Comparison of ENCODE assay signal across 8 mouse cellular contexts in the genomic region with DNA sequence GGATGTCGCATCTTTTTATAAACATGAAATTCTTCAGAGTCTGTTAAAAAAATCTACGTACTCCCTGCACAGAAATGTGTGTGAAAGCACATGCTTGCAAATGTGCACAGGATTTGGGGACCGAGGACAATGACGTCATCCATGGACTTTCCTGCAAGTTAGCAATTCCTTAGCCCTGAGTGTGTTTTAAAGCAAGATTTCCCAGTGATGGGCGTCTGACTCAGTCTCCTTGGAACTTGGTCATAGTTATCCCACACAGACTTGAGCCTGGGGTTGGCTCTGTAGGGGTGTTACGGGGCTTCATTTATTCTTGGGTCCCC. TPM values are rescaled to one million over a fixed set of nuclear protein-coding genes. Genes with fewer than 3 reads are reported as not detected.
DNase-seq lines count a peak whose midpoint lies in the region; ATAC-seq and TF ChIP-seq lines count a peak whose summit lies in the region.

No protein-coding gene starts in this region.

- no peaks in the 10 kb centered on the region for H3K27me3 ChIP-seq in lung, embryonic 16.5 days (ENCODE audit: control insufficient read depth, insufficient read depth, low read depth, low read length)
- peaks cover 48% of the 10 kb centered on the region for H3K27me3 ChIP-seq in embryonic facial prominence, embryonic 13.5 days
- peaks cover 44% of the 10 kb centered on the region for H3K27me3 ChIP-seq in hindbrain, embryonic 13.5 days
- H3K27me3 ChIP-seq in midbrain, embryonic 15.5 days (replicated peaks): peaks cover 18% of the 10 kb centered on the region
- no peaks in the 10 kb centered on the region; the same call in 1 of the 2 replicates for H3K27me3 ChIP-seq in cerebellum, adult 2 months (ENCODE audit: control insufficient read depth, insufficient read depth, low read length)

- TF ChIP-seq POLR2A in cerebellum, adult 2 months (IDR thresholded peaks at IDR 0.05; ENCODE audit: borderline replicate concordance, insufficient read depth, low read length): no peak

- TF ChIP-seq CTCF in cerebellum, adult 2 months (IDR thresholded peaks at IDR 0.05; ENCODE audit: borderline replicate concordance, insufficient read depth, low read depth, low read length): no peak

- peaks cover 7% of the 10 kb centered on the region; the same call in 1 of the 2 replicates for H3K4me1 ChIP-seq in lung, embryonic 16.5 days (replicated peaks; ENCODE audit: control insufficient read depth, insufficient read depth, low read length)
- H3K4me1 ChIP-seq in embryonic facial prominence, embryonic 13.5 days: peaks cover 12% of the 10 kb centered on the region
- peaks cover 18% of the 10 kb centered on the region for H3K4me1 ChIP-seq in hindbrain, embryonic 13.5 days (replicated peaks)
- peaks cover 17% of the 10 kb centered on the region for H3K4me1 ChIP-seq in midbrain, embryonic 15.5 days
- no peaks in the 10 kb centered on the region; the same call in 1 of the 2 replicates for H3K4me1 ChIP-seq in cerebellum, adult 2 months (ENCODE audit: control insufficient read depth, insufficient read depth, low read length)

- no peak overlapping the region; the same call in 1 of the 2 replicates for H3K4me3 ChIP-seq in lung, embryonic 16.5 days (ENCODE audit: low read length)
- peak overlapping the region; percentile 65 for H3K4me3 ChIP-seq in embryonic facial prominence, embryonic 13.5 days
- H3K4me3 ChIP-seq in hindbrain, embryonic 13.5 days: peak overlapping the region; percentile 50; the same call in 1 of the 2 replicates
- H3K4me3 ChIP-seq in midbrain, embryonic 15.5 days: peak overlapping the region; percentile 52
- H3K4me3 ChIP-seq in cerebellum, adult 2 months (replicated peaks; ENCODE audit: insufficient read depth, low read depth, low read length): no peak overlapping the region

- 27% methylated on average over 6 of the region's 6 CpGs for WGBS in lung, embryonic 16.5 days
- WGBS in embryonic facial prominence, embryonic 13.5 days: 33% methylated on average over 6 of the region's 6 CpGs
- WGBS in hindbrain, embryonic 13.5 days: 43% methylated on average over 6 of the region's 6 CpGs
- WGBS in midbrain, embryonic 15.5 days: 38% methylated on average over 6 of the region's 6 CpGs
- 46% methylated on average over 6 of the region's 6 CpGs for WGBS in cerebellum, adult 2 months

- DNase-seq in lung, postnatal 36 days: no peak
- DNase-seq in urinary bladder, adult 2 months (ENCODE audit: low spot score): no peak
- no peak for DNase-seq in cerebellum, adult 2 months
- DNase-seq in layer of hippocampus, postnatal 25 days (ENCODE audit: extremely low spot score in 1 of 2, low spot score in 1 of 2): no peak

- H3K9me3 ChIP-seq in lung, embryonic 16.5 days (ENCODE audit: control insufficient read depth, low read length): no peaks in the 10 kb centered on the region
- H3K9me3 ChIP-seq in embryonic facial prominence, embryonic 13.5 days: no peaks in the 10 kb centered on the region
- no peaks in the 10 kb centered on the region for H3K9me3 ChIP-seq in hindbrain, embryonic 13.5 days
- no peaks in the 10 kb centered on the region for H3K9me3 ChIP-seq in midbrain, embryonic 15.5 days

- H3K4me2 ChIP-seq in lung, embryonic 16.5 days (ENCODE audit: low read depth, low read length): peak overlapping the region; percentile 92; the same call in 1 of the 2 replicates
- peak overlapping the region; percentile 99 for H3K4me2 ChIP-seq in embryonic facial prominence, embryonic 13.5 days
- peak overlapping the region; percentile 97 for H3K4me2 ChIP-seq in hindbrain, embryonic 13.5 days
- H3K4me2 ChIP-seq in midbrain, embryonic 15.5 days: peak overlapping the region; percentile 99

- no peak overlapping the region for H3K27ac ChIP-seq in lung, embryonic 16.5 days (ENCODE audit: low read length)
- no peak overlapping the region for H3K27ac ChIP-seq in embryonic facial prominence, embryonic 13.5 days
- H3K27ac ChIP-seq in hindbrain, embryonic 13.5 days: no peak overlapping the region
- H3K27ac ChIP-seq in midbrain, embryonic 15.5 days: no peak overlapping the region
- H3K27ac ChIP-seq in cerebellum, adult 2 months (ENCODE audit: insufficient read depth, low read length): no peak overlapping the region

- no peaks in the 10 kb centered on the region for H3K36me3 ChIP-seq in lung, embryonic 16.5 days (ENCODE audit: control insufficient read depth, insufficient read depth, low read length)
- no peaks in the 10 kb centered on the region for H3K36me3 ChIP-seq in embryonic facial prominence, embryonic 13.5 days
- H3K36me3 ChIP-seq in hindbrain, embryonic 13.5 days: no peaks in the 10 kb centered on the region
- H3K36me3 ChIP-seq in midbrain, embryonic 15.5 days (replicated peaks): no peaks in the 10 kb centered on the region

- no peak overlapping the region for H3K9ac ChIP-seq in lung, embryonic 16.5 days (ENCODE audit: low read length)
- H3K9ac ChIP-seq in embryonic facial prominence, embryonic 13.5 days: no peak overlapping the region
- no peak overlapping the region for H3K9ac ChIP-seq in hindbrain, embryonic 13.5 days
- H3K9ac ChIP-seq in midbrain, embryonic 15.5 days: no peak overlapping the region

- ATAC-seq in lung, embryonic 16.5 days (ENCODE audit: low read depth): no peak
- ATAC-seq in embryonic facial prominence, embryonic 13.5 days (ENCODE audit: insufficient number of reproducible peaks, insufficient read depth, low FRiP score, low TSS enrichment, low read depth): no peak
- no peak for ATAC-seq in hindbrain, embryonic 13.5 days (ENCODE audit: low FRiP score)
- ATAC-seq in midbrain, embryonic 15.5 days (replicated peaks): no peak

RNA-seq across cellular contexts. Expression of a gene that starts 1.6 kb away (rescaled TPM):
- polyA plus RNA-seq in lung, embryonic 16.5 days (2015; fragmentation: Nextera tagmentation; extraction: Ambion mirVana): 3.8 and 5.4 TPM in 2 replicates
- 0.73 and 1.5 TPM in 2 replicates for polyA plus RNA-seq in embryonic facial prominence, embryonic 13.5 days (2015; fragmentation: Nextera tagmentation; extraction: Ambion mirVana)
- 0.75 and 0.82 TPM in 2 replicates for polyA plus RNA-seq in hindbrain, embryonic 13.5 days (2015; fragmentation: Nextera tagmentation; extraction: Ambion mirVana)
- polyA plus RNA-seq in midbrain, embryonic 15.5 days (2015; fragmentation: Nextera tagmentation; extraction: Ambion mirVana): 0.59 and 1.3 TPM in 2 replicates
- 25.4 and 29.2 TPM in 2 replicates for polyA plus RNA-seq in urinary bladder, adult 2 months (2012; rRNA removed)
- 11.1 and 16.5 TPM in 2 replicates for polyA plus RNA-seq in cerebellum, adult 2 months (2012; rRNA removed)
- 1 to 10 TPM; 3.1 to 6.4 TPM for total RNA-seq in layer of hippocampus, postnatal 25 days (2021)

Comparison
In these comparisons a context has a peak if more than half of its experiments do, and no peak if none do; other contexts are left out.
1. H3K4me3 ChIP-seq: peak in embryonic facial prominence, embryonic 13.5 days (single experiment), hindbrain, embryonic 13.5 days (single experiment) and midbrain, embryonic 15.5 days (single experiment); none in lung, embryonic 16.5 days (single experiment) and cerebellum, adult 2 months (single experiment).
2. Peak in every context shown above with its lines, with median percentiles within 50 percentile points of each other: H3K4me2 ChIP-seq.